Mouse (Mus musculus) cortical plate, adult 2 months (tissue): ENCODE results near the gene Psmb3.

Experiments used
- CTCF ChIP-seq: fragments of 200-500 bp; IDR thresholded peaks from 2 replicates; pipeline ENCODE4 v1.5.1; 2011; ENCODE audit warnings: mild to moderate bottlenecking, control low read depth, low read length; ENCODE audit not compliant: insufficient read depth; ENCODE audit errors: extremely low read depth
- POLR2A ChIP-seq: fragments of 200-500 bp; IDR thresholded peaks from 2 replicates; pipeline ENCODE4 v1.6.1; 2011; ENCODE audit warnings: mild to moderate bottlenecking, low read length, control low read depth; ENCODE audit not compliant: insufficient read depth; ENCODE audit errors: extremely low read depth

DNA sequence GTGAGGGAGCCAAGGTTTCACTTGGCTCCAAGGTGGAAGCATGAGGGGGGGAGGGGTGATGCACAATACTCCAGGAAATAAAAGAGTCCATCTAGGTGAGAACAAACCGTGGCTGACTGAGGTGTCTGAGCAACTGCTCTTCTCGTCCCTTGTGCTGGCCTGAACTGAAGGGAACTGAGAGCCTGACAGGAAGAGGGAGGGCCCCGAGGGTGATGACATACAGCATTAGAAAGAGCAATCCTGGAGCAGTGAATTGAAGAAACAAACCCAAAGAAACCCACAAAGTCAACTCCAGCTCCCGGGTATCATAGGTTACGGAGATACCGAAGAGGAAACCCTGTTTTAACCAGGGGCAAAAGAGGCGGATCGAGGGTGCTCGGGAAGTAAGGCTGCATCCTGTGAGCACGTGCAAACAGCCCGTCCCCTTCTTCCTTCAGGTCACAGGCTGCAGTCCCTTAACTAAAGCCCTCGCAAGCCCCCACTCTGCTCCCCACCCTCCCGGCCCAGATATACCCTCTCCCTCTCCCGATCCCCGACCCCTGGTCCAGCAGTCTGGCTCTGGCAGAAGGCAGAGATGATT, 15.2 kb downstream of the Psmb3 start:
- TF ChIP-seq POLR2A (no peak), CTCF (no peak)
